Mouse (Mus musculus): ENCODE data around the gene Nxt1. TPM values are rescaled to one million over a fixed set of nuclear protein-coding genes. Genes with fewer than 3 reads are reported as not detected.

The Nxt1 gene
- total RNA-seq, 4 experiments from 2014 or later, result 10.7 to 13.1 (median 11.9) TPM

DNA sequence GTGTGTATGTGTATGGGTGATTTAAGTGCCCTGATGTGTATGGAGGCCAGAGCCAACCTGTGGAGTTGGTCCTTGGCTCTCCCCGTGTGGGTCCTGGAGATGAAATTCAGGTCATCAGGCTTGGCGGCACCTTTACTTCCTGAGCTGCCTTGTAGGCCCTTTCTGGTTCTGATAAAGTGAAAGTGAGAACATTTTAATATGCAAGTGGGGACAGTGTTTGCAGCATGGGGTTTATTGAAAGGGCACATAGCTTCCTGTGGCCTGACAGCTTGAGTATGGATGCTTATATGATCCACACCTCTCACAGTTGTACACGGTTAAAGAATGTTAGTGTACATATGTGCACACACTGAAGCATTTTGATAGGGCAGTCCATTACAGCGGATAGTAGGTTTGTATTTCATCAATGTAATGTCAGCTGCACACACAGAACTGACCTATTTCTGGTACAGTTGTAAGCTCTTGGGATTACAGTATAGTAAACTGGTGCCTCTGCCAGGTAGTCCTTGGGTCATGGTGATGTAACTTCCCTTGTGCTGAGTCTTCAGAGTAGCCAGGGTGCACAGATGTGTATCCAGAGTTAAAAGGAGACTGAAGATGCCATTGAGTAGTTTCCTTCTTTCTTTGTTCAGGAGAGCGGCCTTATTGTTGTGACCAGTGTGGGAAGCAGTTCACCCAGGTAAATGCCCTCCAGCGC, 17.2 kb downstream of the Nxt1 start:
- DNase-seq (ENCODE audit: low spot score in 2 of 2), result no peak

- DNase-seq (ENCODE audit: low spot score in 2 of 2), result no peak
Observed at GRCm38 (mm10) chr2:148690291-148690690, 17.9 kb downstream of the Nxt1 start.

GRCm38 (mm10) chr2:148690781-148691180, 18.4 kb downstream of the Nxt1 start:
- DNase-seq (ENCODE audit: low spot score in 2 of 2), result no peak

- DNase-seq (ENCODE audit: low spot score in 2 of 2), result no peak
Observed at GRCm38 (mm10) chr2:148698571-148698970, 26.2 kb downstream of the Nxt1 start.

GRCm38 (mm10) chr2:148706409-148707201, 34.2 kb downstream of the Nxt1 start:
- DNase-seq (ENCODE audit: low spot score in 2 of 2), result no peak

DNA sequence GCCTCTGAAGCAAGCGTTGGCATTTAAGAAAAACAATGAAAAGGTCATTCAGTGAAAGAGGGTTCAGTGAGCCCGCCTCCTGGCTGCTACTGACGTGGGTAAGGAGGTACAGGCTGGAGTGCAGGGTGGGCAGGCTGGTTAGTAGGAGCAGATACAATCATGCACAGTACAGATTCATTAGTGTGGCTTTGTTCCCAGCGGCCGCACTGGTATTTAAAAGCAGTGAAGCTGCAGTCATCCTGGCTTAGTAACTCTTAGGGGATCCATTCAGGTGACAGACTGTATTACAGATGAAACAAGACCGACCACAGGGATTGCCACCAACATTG, 34.8 kb downstream of the Nxt1 start:
- DNase-seq (ENCODE audit: low spot score in 2 of 2), result no peak

- no peak for DNase-seq (ENCODE audit: low spot score in 2 of 2)
Observed at GRCm38 (mm10) chr2:148712326-148712725, 39.9 kb downstream of the Nxt1 start.

GRCm38 (mm10) chr2:148717072-148717471, 44.7 kb downstream of the Nxt1 start:
- no peak for DNase-seq (ENCODE audit: low spot score in 2 of 2)

GRCm38 (mm10) chr2:148719271-148719995, 47.0 kb downstream of the Nxt1 start:
- no peak for DNase-seq (ENCODE audit: low spot score in 2 of 2)

Other genes starting within 250 kb of the Nxt1 start
- 1 to 10 TPM; 3.2 to 4.4 (median 3.3) TPM for gene Cd93, start 229.0 kb upstream of the Nxt1 start, total RNA-seq (2022)
- gene Gzf1, start 8.4 kb downstream of the Nxt1 start, total RNA-seq (2022), result 10 to 100 TPM; 26.8 to 30.6 (median 29.2) TPM
- 100 to 1,000 TPM; 311 to 359 (median 347) TPM for gene Napb, start 59.9 kb downstream of the Nxt1 start, total RNA-seq (2022)
- under 1 TPM in 1 of 4 experiments, not detected in 3; 0.78 TPM for gene Cstl1, start 77.8 kb downstream of the Nxt1 start, total RNA-seq (2022)
- gene Cst11, start 98.9 kb downstream of the Nxt1 start, total RNA-seq (2022), result not detected
- gene 8030411F24Rik, start 109.4 kb downstream of the Nxt1 start, total RNA-seq (2022), result not detected
- gene Cst12, start 116.8 kb downstream of the Nxt1 start, total RNA-seq (2022), result 1 to 10 TPM; 4.9 to 9.9 (median 7.6) TPM
- gene Cst8, start 126.2 kb downstream of the Nxt1 start, total RNA-seq (2022), result not detected
- gene Cst13, start 147.5 kb downstream of the Nxt1 start, total RNA-seq (2022), result not detected
- gene Cst9, start 162.5 kb downstream of the Nxt1 start, total RNA-seq (2022), result not detected
- gene 9230104L09Rik, start 192.4 kb downstream of the Nxt1 start, total RNA-seq (2022), result not detected
- gene Cst3, start 203.1 kb downstream of the Nxt1 start, total RNA-seq (2022), result 1,000 to 10,000 TPM; 2,002 to 3,250 (median 2,603) TPM